Mouse (Mus musculus): ENCODE measurements around the gene Cela1.

Cela1 gene

DNA sequence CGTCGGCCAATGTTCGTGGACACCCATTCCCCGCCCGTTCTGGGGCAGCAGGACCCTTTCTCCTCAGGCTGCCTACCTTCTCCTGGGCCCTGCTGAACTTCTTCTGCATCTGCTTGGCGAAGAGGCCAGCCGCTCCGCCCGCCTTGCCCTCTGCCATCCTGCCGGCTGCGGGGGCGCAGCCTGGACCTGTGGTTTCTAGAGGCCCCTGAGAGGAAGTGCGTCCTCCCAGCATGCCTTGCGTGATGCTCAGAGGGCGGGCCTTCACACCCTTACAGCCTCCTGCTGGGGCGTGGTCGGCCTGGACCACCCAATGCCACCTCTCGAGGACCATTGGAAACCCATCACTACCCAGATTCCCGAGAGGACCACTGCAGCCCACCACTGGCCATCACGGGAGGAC, 18.4 kb downstream of the Cela1 start, which contains the start of gene Bin2:
Gene Bin2, minus strand, starts transcription at position 217 of the 400 bp plus-strand sequence.
- no peak for DNase-seq

DNA sequence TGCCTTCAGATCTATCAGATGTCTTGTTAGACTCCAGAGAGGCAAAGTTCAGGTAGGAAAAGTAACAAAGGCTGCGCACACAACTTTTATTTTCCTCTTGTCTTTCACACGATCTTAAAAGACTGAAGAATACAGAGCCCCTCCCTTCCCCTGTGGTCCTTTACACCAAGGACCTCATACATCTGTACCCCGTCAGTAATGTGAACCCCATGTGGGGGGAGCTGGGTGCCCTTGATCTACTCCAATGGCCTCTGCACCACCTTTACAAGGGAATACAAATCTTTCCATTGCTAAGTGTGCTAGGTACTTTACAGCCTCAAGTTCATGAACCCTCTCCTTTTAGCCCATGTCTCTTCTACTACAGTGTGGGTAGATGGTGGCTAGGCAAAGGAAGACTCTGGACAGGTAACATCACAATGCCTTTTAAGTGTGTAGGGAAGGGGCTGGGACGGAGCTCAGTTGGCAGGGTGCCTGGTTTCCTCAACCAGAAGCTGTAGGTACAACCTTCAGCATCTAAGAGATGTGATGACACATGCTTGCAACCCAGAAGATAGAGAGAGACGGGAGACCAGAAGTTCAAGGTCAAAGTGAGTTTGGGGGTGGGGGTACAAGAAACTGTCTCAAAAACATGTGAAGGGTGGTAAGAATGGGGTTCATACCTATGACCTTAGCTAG, 19.7 kb downstream of the Cela1 start:
- no peak for DNase-seq

DNA sequence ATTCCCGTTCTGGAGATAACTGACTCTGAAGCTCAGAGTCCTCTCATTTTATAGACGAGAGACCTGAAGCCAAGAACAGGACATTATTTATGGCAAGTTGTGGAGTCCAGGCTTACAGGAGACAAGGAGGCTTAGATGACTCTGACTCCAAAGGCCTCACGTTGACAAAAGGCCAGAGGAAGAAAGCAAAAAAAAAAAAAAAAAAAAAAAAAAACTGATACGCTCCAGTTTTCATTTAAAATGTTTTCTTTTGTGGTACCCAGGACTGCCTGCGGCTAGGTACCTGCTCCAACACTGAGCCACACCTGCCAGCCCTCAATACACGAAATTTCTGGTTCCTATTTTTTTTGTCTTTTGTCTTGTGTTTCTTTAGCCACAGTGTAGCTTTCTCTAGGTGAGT, 20.3 kb downstream of the Cela1 start:
- DNase-seq: no peak

DNA sequence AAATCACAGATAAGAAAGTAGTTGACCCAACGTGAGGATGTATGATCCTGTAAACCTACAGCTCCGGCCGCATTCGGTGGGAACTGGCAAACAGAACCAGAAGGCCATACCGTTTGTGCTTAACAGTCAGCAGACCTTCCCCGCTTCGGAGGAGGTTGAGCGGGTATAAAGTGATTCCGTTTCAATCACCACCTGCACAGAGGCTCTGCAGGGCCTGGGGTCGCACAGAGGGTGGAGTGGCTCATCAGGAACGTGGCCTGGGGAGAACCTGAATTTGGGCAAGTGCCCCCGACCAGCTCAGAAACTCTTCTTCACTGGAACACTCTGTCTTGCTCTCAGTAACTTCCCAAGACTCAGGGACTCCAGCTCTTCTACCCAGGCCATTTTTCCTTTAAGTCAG, 20.9 kb downstream of the Cela1 start:
- DNase-seq: no peak

DNA sequence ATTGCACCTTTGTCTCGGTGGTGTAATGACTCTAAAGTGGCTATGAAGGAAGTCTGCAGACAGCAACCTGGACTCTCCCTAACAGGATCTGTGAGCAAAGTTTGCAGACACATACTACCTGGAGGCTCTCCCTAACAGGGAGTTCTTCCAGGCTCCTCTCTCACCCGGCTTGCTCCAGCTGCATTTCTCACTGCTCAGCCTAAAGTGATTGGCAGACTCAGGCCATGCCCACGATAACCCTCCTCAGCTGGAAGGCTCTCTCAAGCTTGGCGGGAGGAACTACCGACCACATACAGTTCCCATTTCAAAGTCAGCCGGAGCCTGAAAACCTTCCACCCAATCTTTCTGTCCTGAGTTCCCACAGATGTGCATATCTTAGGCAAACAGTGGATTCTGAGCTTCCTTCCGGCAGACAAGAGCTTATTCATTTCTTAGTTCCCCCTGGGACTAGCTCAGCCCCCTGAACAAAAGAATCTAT, 21.5 kb downstream of the Cela1 start:
- DNase-seq: no peak

DNA sequence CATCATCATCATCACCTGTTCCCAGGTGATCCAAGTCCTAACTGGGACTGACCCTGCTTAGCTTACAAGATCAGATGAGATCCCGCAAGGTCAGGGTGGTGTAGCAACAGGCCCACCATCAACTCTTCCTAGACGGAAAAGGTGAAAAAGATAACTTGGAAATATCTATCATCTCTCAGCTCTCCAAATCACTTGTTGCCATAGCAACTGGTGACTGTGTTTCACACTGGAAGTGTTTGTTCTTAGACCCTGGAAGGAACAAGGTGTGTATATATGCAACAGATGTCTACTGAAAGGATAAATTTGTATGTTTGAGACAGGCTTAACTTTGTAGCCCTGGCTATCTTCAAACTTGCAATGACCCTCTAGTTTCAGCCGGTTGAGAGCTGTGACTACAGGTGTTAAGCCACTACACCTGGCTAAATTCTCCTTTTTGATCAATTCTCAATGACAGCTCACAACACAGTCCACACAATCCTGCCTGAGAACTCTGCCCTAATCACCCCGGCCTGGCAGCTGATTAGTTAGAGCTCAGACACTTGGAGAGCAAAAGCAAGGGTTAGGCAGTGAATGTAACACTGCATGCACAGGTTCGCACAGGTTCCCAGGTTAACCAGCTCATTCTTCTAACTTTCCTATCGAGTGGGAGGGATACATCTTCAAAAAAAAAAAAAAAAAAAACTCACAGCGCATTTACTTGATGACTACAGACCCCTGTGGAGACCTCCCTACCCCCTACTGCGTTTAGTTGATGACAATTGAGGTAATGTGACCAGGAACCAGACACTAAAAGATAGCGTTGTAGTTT, 22.1 kb downstream of the Cela1 start:
- no peak for DNase-seq

DNA sequence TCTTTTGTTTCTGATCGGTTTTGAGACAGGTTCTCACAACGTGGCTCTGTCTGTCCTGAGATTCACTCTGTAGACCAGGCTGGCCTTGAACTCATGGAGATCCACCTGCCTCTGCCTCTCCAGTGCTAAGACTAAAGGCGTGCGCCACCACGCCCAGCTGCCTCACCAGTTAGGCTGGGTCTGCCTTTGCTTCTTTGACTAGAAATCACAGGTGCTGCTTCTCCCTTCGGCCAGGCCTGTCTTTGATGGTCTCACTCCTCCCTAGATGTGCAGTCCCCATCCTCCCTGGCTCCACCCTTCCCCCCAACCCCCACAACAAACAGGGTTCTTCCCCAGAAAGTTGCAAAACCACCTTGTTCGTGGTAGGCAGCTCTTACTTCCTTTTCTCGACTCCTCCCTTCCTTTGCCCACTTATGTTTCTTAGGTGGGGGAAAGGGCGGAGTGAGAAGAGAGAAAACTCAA, 22.9 kb downstream of the Cela1 start:
- no peak for DNase-seq

DNA sequence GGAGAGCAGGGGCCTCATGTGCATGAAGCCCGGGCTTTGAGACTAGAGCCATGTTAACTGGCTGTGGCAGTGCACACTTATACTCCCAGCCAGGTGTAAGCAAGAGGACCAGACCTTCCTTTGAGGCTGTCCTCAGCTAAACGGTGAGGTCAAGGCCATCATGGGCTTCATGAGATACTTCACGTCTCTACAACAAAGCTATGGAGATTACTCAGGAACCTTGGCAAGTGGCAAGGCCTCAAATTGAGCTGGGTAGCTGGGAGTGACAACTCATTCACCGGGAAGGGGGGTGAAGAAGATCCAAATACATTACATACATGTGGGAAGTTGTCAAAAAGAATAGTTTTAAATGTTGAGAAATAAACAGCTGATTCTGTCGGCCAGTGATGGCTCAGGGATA, 26.9 kb downstream of the Cela1 start:
- no peak for DNase-seq

DNA sequence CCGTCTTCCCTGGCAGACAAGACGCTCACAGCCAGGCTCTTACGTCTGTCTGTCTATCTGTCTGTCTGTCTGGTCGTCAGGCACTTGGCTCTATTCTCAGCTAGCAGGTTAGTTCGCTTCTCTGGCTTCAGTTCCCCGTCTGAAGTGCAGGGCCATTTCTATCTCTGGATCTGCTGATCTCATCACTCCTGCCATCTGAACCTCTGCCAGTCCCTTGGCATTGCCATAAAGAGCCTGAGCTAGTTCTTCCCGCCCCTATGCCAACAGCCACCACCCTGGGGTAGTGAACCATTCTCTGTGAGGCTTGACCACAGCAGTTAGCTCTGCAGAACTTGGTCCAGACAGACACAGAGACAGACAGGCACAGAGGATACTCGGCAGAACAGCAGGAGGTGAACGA, 27.4 kb downstream of the Cela1 start:
- no peak for DNase-seq

DNA sequence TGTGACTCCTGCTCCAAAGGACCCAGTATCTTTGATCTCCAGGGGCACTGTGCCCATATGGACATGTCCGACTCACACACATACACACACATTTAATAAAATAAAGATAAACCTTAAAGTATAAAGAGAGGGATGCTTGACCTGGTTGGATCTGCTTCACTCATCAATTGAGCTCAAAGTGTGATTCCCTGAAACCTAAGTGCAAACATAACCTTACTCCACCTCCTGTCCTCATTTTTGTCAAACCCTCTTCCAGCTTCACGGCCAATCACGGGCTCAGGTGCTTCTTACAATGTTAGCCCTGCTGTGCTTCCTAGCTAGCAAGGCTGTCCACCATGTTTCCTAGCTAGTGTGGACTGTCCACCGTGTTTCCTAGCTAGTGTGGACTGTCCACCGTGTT, 32.5 kb downstream of the Cela1 start:
- no peak for DNase-seq

DNA sequence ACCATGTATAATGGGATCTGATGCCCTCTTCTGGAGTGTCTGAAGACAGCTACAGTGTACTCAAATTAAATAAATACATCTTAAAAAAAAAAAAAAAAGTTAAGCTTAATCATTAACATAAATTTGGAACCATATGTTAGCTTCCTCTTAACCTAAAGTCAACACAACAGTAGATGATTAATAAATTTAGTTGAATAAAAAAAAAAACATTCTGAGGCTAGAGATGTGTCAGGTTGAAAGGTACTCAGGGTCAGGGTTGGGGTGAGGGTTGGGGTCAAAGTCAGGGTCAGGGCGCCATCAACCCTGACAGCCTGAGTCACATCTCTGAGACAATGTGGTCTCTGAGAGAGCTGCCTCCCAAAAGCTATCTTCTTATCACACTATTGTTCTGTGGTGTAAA, 33.5 kb downstream of the Cela1 start:
- no peak for DNase-seq

DNA sequence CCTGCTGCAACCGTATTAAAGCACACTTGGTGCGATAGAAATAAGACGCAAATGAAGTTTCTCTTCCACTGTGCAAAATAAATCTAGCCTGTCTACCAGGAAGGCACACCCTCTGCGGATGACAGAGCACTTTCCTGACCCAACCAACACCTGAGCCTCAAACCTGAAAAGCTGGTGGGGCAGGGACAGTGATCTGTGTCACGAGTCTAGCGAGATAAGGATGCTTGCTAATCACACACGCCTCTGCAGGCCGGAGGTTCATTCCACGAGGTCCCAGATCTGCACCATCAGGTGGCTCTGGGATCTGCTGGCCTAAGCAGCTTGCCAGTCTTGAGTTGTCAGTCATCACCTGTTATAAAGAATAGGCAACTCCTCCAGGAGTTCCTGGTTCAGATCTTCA, 36.1 kb downstream of the Cela1 start:
- DNase-seq: no peak

DNA sequence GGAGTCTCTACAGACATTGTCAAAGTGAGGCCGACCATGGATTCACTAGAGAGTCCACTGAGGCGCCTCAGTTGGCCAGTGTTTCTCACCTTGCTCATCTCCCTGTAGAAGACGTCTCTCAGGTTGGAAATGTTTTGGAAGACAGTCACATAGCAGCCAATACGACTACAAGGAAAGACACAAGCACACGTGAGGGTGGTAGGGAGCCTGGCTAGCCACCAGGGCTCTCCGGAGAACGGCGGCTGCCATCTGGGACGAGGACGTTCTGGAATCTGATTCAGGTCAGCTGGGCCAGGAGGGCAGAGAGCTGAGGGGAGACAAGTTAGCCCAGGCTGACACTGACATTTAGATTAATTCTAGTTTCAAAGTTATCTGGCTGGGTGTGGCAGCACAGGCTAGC, 37.6 kb downstream of the Cela1 start:
- DNase-seq: no peak

DNA sequence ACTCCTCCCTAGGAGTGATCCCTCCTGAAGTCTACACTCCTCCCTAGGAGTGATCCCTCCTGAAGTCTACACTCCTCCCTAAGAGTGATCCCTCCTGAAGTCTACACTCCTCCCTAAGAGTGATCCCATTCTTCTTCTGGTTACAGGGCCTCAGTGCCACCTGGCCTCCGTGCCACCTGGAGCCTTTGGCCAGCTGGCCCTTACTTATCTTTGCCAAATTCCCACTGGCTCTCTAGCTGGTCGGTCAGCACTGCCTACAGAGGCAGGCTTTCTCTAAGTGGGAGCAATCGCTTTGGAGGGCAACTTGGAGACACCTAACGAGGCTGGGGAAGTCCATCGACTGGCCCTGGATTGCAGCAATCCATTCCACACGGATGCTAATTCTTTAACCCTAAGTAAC, 41.6 kb downstream of the Cela1 start:
- no peak for DNase-seq

DNA sequence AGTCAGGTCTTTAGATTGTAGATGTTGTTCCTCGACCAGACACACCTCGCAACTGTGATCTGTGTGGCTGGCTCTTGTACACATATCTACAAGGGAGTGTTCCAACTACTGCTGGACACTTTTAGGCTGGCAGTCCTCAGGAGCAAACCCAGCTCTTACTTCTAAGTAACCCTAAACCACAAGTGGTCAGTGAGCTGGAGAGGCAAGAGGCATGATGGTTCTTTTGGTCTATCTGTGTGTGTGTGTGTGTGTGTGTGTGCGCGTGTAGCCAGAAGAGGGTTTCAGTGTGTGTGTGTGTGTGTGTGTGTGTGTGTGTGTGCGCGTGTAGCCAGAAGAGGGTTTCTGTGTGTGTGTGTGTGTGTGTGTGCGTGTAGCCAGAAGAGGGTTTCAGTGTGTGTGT, 45.3 kb downstream of the Cela1 start:
- DNase-seq: no peak

DNA sequence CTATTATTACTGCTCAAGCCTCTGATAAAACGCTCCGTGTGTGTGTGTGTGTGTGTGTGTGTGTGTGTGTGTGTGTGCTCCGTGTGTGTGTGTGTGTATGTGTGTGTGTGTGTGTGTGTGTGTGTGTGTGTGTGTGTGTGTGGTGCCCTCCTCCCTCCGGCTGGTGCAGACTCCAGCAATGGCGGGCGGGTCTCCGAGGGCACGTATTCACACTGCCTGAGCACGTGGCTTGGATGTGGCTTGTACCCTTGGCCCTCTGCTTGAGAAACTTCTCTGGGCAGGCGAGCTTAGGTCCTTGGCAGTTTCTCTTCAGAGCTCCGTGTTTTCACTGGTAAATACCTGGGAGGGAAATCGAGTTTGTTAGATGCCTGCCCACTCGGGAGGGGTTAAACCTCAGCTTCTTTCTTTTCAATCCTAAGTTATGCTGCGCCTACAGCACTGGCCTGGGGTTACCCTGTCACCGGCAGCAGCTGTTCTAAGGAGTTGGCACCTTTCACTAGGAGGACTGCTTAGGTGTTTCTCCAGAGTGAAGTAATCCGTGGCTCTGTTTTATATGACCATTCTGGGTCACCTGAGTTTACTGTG, 46.4 kb downstream of the Cela1 start:
- no peak for DNase-seq

DNA sequence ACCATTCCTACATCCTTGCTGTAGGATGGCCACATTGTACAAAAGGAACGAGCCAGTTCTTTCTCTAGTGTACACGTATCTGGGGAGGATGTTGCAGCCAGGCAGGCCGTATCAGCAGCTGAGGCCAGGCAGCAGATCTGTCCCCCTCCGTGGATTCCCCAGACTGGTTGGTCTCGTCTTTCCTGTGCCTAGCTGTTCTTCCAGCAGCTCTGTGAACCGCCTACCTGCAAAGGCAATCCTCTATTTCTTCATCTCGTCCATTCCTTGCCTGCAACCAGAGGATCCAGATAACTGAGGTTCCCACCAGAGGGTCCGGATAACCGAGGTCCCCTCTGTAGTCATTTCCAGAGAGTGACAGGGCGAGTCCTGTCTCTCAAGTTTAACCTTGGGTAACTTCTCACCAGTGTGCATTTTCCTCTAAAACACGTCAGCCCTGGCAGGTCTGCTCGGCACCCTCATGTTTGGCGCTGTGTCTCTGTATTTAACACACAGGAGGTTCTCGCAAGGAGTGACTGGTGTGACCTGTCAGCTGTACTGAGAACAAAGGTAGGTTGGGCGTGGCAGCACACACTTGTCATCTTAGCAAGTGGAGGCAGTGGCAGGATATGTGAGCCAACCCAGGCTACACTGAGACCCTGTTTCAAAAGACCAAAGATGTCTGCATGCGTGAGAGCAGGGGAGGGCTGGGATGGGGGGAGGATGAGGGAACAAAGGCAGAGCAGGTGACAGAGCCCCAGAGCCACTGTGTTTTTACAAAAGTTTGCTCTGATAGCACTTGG, 47.6 kb downstream of the Cela1 start:
- no peak for DNase-seq

DNA sequence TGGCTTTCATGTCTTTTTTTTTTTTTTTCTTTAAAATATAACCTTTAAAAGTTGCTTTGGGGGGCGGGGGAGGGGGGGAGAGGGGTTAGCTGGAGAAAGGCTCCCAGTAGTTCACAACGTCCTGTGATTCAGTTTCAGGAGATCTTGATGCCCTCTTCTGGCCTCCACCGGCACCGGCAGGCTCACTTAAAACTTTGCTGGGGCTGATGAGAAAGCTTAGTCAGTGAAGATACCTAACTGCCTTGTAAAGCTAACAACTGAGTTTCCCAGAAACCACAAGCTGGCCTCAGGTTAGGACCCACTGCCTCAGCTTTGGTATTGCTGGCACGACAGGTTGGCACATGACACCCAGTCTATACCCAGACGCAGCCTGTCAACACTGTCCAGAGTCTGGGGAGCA, 50.1 kb downstream of the Cela1 start:
- no peak for DNase-seq

DNA sequence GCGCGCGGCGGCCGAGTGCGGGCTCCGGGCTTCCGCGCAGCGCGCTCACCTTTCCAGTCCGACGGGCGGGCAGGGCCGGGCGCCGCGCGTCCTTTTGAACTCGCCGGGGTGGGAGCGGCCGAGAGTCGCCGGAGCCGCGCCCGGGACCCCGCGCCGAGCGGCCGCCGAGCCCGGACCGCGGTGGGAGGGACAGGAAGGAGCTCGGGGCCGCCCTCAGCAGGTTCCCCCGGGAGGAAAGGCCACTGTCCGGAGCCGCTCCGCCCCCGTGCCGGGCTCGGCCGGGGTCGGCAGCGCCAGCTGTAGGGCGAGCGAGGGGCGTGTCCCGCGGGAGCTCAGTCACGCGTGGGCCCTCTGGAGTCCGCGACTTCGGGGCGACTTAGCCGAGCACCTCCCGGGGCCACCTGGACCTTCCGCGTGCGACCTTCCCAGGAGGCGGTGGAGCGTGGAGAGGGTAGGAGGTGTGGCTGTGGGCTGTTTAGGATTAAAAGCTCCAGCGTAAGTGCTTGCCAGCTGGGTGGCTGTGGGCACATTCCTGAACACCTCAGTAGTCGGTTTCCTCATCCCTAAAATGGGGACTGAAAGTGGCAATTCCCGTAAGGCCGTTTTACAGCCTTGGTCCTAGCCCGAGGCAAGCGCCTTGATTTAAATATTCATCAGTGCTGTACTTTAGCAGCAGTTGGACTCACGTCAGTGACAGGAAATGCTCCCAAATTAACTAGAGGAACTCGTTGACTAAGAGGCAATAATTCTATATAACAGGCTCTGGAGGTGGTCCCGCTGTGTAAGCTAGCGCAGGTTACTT, 50.8 kb downstream of the Cela1 start, which contains the start of gene Smagp:
Gene Smagp, minus strand, starts transcription at position 241 of the 802 bp plus-strand sequence.
- no peak for DNase-seq

DNA sequence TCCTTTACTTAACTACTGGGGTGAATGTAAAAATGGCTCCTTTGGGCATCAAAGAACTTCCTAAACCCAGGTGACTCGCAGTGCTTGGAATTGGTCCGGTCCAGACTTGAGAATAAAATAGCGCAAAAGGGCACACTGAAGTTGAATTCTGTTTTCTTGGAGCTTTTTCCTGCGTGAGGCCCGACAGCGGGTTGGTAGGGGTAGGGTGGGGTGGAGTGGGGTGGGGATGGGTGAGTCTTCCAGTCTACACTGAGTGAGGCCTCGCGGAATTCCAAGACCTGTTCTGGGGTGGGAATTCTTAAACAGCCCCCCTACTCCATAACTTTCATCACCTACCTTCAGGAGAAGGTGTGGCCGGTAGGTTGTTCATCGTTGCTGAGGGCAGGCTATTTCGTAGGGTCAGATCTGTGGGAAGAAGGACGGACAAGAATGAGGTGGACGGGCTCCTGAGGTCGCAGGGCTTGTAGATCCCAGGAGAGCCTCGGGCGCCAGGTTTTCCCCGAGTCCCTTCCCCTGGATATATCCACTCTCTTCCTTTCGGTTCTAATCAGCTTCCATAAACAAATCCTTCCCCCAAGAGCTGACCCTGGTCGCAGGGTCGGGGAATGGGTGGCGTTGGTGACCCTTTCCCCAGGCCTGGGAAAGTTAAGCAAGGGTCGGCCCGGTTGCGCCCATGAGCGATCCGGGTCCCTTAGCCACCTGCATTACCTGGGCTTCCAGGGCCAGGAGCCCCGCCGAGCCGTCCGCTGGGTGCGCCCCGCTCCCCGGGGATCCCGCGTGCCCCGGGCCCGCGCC, 51.7 kb downstream of the Cela1 start:
- no peak for DNase-seq

DNA sequence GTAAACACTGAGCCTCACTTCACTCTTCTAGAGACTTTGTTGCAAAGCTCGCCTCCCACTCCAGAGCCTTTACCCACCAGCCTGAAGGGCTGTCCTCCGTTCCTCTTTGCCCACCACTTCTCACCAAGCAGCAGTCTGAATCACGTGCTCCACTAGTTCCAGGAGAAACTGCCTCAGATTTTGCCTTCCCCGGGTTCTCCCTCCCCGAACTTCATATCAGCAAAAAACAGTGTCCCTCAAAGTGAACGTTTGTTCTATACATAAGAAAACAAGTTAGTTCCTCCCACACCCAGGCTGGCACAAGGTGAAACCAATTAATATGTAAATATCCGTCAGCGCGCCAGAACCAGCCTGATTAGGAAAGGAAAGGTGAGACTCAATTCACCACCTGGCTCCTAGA, 52.5 kb downstream of the Cela1 start:
- no peak for DNase-seq
